Mouse (Mus musculus): ENCODE data around the gene 4930402K13Rik. TPM values are rescaled to one million over a fixed set of nuclear protein-coding genes. Genes with fewer than 3 reads are reported as not detected.
"Not testable (repeated sequence)": the region's sequence is repeated elsewhere in the genome, so short reads cannot be mapped to it uniquely, and the experiment has no call there.

Gene 4930402K13Rik
- polyA plus RNA-seq (2017; shearing (Covaris generic)) = not detected

GRCm38 (mm10) chrX:9104262-9104661 lies at the start of gene 4930402K13Rik:
Gene 4930402K13Rik, plus strand, starts transcription at chrX:9104562.
- ATAC-seq = no peak

GRCm38 (mm10) chrX:9060952-9061351 lies 43.4 kb upstream of the 4930402K13Rik start:
- peak; percentile 56 for ATAC-seq

- no peak for ATAC-seq
Measured at GRCm38 (mm10) chrX:9062101-9062500, 42.3 kb upstream of the 4930402K13Rik start.

GRCm38 (mm10) chrX:9062715-9063114 lies 41.6 kb upstream of the 4930402K13Rik start, which contains the start of gene Fthl17f:
Gene Fthl17f, plus strand, starts transcription at chrX:9063015.
- not testable (repeated sequence) for ATAC-seq

GRCm38 (mm10) chrX:9077699-9078098 lies 26.7 kb upstream of the 4930402K13Rik start:
- not testable (repeated sequence) for ATAC-seq

GRCm38 (mm10) chrX:9095066-9095465 lies 9.3 kb upstream of the 4930402K13Rik start:
- ATAC-seq = not testable (repeated sequence)

GRCm38 (mm10) chrX:9110381-9110780 lies 6.0 kb downstream of the 4930402K13Rik start:
- ATAC-seq = no peak

- no peak for ATAC-seq
Measured at GRCm38 (mm10) chrX:9124928-9125327, 20.6 kb downstream of the 4930402K13Rik start.

- no peak for ATAC-seq
Measured at GRCm38 (mm10) chrX:9128317-9128831, 24.0 kb downstream of the 4930402K13Rik start.

- ATAC-seq = peak; percentile 91
Measured at GRCm38 (mm10) chrX:9139290-9139948, 35.1 kb downstream of the 4930402K13Rik start.

- ATAC-seq = no peak
Measured at GRCm38 (mm10) chrX:9142669-9143068, 38.3 kb downstream of the 4930402K13Rik start.

Other genes starting within 250 kb of the 4930402K13Rik start
- gene Gm5751, start 230.3 kb upstream of the 4930402K13Rik start, polyA plus RNA-seq (2017; shearing (Covaris generic)) = not detected
- under 1 TPM; 0.18 to 0.30 (median 0.29) TPM for gene B630019K06Rik, start 212.2 kb upstream of the 4930402K13Rik start, polyA plus RNA-seq (2017; shearing (Covaris generic))
- not detected for gene Fthl17b, start 141.6 kb upstream of the 4930402K13Rik start, polyA plus RNA-seq (2017; shearing (Covaris generic))
- not detected for gene Fthl17c, start 128.0 kb upstream of the 4930402K13Rik start, polyA plus RNA-seq (2017; shearing (Covaris generic))
- not detected for gene Fthl17d, start 117.8 kb upstream of the 4930402K13Rik start, polyA plus RNA-seq (2017; shearing (Covaris generic))
- not detected for gene Fthl17e, start 71.1 kb upstream of the 4930402K13Rik start, polyA plus RNA-seq (2017; shearing (Covaris generic))
- not detected for gene Fthl17f, start 41.5 kb upstream of the 4930402K13Rik start, polyA plus RNA-seq (2017; shearing (Covaris generic))
- 1 to 10 TPM in 2 of 3 experiments, under 1 TPM in 1; 0.83 to 1.5 (median 1.2) TPM for gene Lancl3, start 95.3 kb downstream of the 4930402K13Rik start, polyA plus RNA-seq (2017; shearing (Covaris generic))
- gene Gm14862, start 152.3 kb downstream of the 4930402K13Rik start, polyA plus RNA-seq (2017; shearing (Covaris generic)) = 1 to 10 TPM in 1 of 3 experiments, not detected in 2; 1.1 TPM
- 1 to 10 TPM in 2 of 3 experiments, under 1 TPM in 1; 0.95 to 1.5 (median 1.2) TPM for gene Xk, start 168.2 kb downstream of the 4930402K13Rik start, polyA plus RNA-seq (2017; shearing (Covaris generic))
- not detected for gene H2al1m, start 179.2 kb downstream of the 4930402K13Rik start, polyA plus RNA-seq (2017; shearing (Covaris generic))
- gene H2al1k, start 246.1 kb downstream of the 4930402K13Rik start, polyA plus RNA-seq (2017; shearing (Covaris generic)) = not detected